Mouse (Mus musculus) megakaryocyte, embryonic 14.5 days (primary cell): ENCODE results near the gene Rack1.

Experiments
- FLI1 ChIP-seq: IDR thresholded peaks from 2 replicates; pipeline ENCODE4 v1.6.1; 2012; ENCODE audit warnings: low read length, inconsistent platforms, mixed read lengths
- GATA1 ChIP-seq: IDR thresholded peaks from 3 replicates; pipeline ENCODE4 v1.6.1; 2012; ENCODE audit warnings: mixed read lengths, low read length, inconsistent platforms, borderline replicate concordance

DNA sequence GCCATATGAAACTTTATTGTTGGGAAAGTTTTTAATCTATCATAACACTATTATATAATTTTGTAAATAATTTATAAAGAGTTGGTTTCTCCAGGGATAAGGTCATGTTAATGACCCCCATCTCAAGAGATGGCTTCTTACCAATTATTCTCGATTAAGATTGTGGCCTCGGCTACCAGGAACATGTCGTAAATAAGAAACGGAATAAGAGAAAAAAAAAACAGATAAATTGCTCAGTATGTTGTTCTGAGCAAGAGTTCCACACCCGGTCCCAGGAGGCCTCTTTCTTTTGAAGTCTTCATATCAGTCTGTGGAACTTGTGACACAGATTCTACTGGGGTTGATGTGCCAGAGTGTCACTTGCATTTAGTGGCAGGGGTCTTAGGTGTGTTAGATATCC, 41.1 kb downstream of the Rack1 start:
- TF ChIP-seq GATA1 (no peak), FLI1 (no peak)
